Mouse (Mus musculus) adrenal gland, postnatal 25 days (tissue): ENCODE data around the gene RPS10-NUDT3. TPM values are rescaled to one million over a fixed set of nuclear protein-coding genes. Genes with fewer than 3 reads are reported as not detected.

Source experiments
- DNase-seq: peaks from one replicate; pipeline ENCODE4 v3.0.0; 2021; ENCODE audit warnings: mixed read lengths
- total RNA-seq: library from RNA; stranded (reverse); gene quantifications from 2 replicates; pipeline ENCODE4 v1.2.3, GENCODE M21; 2021

Gene RPS10-NUDT3
- total RNA-seq, 1 experiment from 2014 or later, result not detected

- DNase-seq, result no peak
Observed at GRCm38 (mm10) chr17:27610679-27611518, 24.1 kb downstream of the RPS10-NUDT3 start.

- DNase-seq, result no peak
Observed at GRCm38 (mm10) chr17:27609576-27609975, 25.4 kb downstream of the RPS10-NUDT3 start.

GRCm38 (mm10) chr17:27603522-27604234 lies 31.3 kb downstream of the RPS10-NUDT3 start:
- no peak for DNase-seq

DNA sequence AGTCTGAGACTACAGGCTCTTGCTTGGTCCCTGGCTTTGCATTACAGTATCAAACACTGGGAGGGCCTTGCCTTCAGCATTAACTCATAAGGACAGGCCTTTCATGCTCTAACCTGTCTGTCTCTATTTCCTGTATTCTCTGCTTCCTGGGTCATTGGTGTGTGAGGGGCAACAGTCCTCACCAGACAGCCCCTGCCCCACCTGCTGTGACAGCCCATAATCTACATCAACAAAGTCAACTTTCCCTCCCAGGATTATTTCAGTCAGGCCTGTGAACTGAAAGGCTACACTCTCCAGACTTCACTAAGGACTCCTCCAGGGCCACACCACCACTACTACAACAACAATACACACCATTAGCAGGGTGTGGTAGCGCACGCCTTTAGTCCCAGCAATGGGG lies 32.0 kb downstream of the RPS10-NUDT3 start:
- DNase-seq, result no peak

DNA sequence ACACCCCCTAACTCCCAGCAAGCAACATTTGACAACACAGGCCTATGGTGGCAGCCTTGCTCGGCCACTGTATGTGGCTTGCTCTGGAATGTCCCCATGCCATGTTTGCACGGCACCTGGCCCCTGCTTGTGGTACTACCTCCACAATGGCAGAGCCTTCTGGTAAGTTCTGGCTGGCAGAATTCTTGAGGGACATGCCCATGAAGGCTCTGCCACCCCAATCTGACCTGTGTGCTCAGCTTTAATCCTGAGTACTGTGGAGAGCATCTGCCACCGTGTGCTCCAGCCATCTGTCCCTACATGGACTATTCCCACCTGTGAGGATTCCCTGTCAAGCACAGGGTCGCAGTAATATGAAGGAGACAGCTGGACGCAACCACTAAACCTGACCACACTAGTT lies 34.2 kb downstream of the RPS10-NUDT3 start:
- DNase-seq, result no peak

DNA sequence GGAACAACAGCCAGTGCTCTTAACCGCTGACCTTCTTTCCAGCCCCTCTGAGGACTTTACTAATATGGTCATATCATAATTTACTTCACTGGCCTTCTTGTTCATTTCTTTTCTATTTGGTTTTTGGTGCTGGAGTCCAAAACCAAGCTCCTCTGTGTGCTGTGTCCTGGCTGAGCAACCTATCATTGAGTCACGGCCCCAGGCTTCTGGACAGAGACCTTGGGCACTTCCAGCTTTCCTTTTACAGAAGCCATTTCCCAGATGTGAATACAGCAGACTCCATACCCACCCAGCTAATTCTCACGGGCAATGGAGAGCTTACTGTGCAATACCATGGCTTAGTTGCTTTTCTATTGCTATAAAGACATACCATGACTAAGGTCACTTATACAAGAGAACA lies 34.7 kb downstream of the RPS10-NUDT3 start:
- DNase-seq, result no peak

DNA sequence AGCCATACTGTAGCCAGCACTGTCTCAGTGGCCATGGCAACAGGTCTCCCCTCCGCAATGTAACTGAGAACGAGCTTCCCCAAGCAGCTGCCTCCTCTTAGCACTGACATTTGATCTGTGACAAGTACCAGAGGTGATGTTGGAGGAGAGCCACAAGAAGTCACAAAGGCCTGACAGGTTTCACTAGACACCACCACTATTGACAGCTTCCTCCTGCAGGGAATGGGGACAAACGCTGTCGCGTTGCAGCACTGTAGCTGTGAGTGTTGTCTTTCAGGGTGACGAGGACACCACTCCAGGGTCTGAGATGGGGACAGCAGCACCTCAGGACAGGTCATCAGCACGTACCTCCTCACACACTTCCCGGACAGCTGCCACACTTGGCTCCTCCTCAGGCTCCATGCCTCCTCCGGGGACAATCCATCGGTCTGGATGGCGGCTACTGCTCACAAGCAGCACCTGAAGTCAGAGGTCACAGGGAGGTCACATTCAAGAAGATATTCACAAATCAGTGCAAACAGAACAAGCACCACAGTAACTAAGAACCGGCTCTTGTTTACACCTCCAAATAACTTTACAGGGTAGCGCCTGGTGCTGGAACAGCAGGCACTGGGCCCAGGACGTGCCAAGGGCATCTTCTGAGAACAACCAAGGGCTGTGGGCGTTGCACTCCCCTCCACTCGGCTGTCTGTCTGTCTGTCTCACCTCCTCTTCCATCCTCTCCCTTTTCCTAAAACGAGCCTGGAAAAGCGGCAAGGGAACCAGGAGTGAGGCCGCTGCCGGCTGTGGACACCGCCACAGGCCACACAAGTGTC lies 38.4 kb downstream of the RPS10-NUDT3 start:
- no peak for DNase-seq

DNA sequence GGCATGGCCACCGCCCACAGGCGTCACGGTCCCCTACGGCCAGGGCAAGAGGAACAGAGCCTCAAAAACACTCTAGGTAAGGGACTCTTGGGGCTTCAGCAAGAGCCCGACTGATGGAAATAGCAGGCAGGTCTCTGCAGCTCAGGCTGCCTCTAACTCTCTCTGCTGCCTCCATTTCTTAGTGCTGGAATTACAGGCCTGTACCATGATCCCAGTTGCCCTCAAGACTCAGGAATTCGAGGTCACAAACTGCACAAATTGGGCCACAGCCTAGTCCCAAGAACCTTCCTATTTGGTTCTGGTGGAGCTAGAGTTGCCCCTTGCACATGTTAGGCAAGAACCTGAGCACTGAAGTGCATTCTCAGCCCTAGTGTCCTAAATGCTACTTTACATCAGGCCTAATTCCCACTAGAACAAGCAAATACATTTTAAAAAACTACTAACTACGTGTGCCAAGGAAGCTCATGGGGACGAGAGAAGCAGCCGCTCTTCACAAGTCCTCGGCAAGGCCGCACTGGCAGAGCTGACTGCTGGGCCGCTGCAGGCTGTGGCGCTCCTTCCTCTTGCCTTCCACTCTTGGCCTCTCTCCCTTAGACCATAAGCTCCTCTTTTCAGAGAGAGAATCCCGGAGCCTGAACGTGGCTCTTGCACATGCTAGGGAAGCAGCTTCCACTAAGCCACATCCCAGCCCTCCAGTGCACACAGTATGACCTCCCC lies 39.2 kb downstream of the RPS10-NUDT3 start:
- no peak for DNase-seq

DNA sequence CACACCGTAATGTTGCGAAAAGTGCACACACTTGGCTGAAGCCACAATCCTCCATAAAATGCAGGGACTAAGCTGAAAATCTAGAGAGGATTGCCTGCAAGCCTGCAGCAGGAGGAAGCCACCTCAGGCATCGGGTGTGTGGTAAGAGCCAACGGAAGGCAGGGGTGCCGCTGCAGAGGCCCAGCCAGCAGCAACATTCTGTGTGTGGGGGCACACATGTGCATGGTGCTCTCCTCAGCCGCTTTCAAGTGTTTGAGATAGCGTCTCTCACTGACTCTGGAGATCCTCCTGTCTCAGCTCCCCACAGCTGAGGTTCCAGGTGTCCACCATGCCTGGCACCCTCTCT lies 42.5 kb downstream of the RPS10-NUDT3 start:
- DNase-seq, result no peak

DNA sequence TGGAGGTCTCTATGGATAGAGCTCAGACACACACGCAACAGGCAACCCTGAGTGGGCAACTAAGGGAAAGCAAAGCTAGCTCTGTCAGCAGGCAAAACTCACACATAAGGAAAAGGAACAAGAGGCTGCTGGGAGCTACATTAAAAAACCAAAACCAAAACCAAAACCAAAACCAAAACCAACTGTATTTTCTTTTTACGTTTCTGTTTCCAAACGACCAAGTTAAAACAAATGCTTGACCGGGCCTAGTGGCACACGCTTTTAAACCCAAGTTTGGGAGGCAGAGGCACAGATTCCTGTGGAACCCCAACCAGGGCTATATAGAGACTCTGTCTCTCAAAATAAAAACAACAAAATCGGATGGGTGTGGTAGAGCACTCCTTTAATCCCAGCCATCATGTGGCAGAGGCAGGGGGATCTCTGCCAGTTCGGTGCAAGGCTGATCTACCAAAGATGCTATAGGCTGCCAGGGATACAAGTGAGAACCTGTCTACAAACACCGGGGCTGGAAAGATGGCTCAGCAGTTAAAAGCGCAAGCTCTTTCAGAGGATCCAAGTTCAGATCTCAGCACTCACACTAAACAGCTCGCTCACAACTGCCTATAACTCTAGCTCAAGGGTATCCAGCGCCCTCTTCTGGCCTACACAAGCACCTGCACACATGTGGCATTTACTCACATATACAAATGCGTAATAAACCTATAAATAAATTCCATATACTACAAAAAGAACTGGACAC lies 43.0 kb downstream of the RPS10-NUDT3 start:
- no peak for DNase-seq

DNA sequence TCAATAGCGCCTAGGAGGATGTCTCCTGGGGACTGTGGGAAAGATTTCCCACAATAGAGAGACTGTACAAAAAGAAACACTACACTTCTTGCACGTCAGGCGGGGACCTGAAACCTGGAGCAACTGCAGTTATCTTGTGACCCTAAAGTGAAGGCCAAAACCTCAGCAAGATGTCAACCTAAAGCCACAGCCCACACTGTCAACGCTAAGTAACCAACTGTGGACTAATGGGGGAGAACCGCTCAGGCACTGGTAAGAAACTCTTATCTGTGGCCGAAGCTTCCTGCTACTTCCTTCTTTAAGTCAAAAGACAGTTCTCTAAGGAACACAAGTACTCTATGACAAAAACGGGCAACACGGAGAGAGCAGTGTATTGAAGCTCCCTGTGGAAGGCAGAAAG lies 46.8 kb downstream of the RPS10-NUDT3 start:
- no peak for DNase-seq

GRCm38 (mm10) chr17:27587252-27587651 lies 47.8 kb downstream of the RPS10-NUDT3 start:
- no peak for DNase-seq

- no peak for DNase-seq
Observed at GRCm38 (mm10) chr17:27586661-27587060, 48.4 kb downstream of the RPS10-NUDT3 start.

DNA sequence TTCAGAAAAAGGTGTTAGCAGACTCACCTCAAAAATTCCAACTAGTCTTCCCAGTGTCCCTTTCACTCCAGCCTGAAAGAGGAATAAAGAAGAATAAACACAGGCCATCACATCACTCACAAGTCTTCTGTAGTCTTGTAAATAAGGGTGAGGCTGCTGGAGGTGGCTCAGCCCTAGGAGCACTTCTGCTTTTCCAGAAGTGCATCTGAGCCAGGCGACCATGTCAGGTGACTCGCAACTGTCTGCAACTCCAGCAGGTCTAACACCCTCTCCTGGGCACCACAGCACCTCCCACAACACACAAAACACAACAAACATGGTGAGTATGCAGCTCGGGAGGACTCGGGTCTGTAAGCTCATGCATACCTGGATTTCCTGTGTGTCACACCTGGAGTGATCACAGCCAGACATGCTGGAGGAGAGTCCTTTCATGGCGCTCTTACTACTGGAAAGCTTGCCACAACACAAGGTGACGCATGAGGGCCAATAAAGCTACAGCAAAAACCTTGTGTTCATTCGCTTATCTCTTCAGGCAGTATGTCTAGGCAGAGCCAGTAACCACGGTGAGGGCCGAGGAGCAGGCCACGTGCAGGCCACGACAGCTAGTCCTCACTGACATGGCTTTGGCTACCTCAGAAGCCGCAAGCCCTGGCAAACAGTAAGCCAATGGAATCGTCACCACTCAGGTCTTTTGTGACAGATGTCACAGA lies 51.7 kb downstream of the RPS10-NUDT3 start:
- no peak for DNase-seq

DNA sequence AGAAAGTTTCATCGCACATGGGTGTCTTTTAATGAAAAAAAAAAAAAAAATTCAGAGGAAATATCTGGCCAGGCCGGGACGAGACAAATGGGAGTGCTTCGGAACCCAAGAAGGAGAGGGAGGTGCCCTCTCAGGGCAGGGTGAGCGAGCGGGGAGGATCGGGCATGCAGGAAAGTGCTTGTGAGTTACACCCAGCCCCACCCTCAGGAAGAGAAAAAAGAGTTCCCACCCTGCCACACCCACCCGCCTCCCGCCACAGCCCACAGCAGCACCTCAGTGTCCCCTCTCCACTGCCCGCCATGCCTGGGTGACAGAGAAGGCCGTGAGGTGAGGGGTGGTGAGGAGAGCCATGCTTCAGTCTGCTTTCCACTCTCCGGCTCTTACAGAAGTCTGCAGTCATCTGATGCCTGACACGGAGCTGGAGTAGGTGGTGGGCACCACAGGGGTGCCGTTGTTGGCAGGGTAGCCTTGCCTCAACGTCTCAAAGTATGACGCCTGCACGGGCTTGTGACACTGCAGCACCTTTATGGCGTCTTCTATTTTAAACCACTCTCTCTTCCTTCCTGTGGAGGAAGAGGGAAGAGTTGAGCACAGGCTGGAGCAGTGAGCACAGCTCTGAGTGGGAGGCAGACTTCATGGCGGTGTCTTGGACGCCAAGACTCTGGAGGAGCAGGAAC lies 54.5 kb downstream of the RPS10-NUDT3 start:
- DNase-seq, result no peak

GRCm38 (mm10) chr17:27579816-27580215 lies 55.2 kb downstream of the RPS10-NUDT3 start:
- DNase-seq, result no peak

DNA sequence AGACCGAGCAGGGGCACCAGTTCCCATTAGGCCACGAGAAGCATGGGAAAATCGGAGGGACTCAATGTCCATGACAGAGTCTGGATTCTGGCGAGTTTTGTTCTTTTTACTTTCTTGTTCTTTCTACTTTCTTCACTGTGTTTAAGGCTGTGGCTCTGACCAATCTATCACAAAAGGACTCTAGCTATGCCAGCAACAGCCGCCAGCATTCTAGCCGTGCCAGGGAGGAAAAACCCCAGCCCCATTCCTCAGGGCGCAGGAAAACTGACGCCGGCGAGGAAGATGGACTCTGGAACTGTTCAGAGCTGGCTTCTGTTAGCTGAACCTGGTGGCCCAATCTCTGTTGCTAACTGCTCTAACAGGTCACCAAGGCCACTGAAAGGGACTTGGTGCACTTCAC lies 56.5 kb downstream of the RPS10-NUDT3 start:
- no peak for DNase-seq

- DNase-seq, result no peak
Observed at GRCm38 (mm10) chr17:27577468-27577867, 57.6 kb downstream of the RPS10-NUDT3 start.

GRCm38 (mm10) chr17:27576056-27576455 lies 59.0 kb downstream of the RPS10-NUDT3 start:
- no peak for DNase-seq

DNA sequence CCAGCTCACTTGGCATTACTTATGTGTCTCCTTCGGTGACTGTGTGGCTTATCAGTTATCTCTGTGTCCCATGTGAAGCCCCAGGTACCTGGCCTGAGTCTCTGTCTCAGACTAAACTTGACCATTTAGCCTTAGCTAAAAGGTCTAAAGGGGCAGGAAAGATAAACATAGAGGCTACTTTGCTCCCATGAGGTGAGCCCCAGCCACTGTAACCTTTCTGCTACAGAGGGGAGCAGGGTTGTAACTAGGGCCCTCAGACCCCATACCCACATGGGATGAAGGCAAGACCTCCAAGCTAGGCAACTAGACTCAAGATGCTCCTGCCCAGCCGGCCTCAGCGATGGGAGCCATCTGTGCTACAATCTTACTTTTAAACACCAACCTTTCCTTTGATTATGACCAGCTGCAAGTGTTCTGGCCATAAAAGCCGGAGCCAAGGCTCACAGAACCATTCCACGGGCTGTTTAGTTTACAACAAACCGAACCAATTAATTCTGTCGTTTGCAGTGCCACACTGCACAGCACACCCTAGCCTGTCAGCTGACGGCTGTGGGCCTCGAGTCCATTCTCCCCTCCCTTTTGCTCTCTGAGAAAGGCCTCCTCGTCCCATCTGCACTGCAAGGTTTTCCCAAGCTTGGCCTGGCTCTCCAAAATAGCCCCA lies 59.8 kb downstream of the RPS10-NUDT3 start:
- no peak for DNase-seq
